In the genomic region with DNA sequence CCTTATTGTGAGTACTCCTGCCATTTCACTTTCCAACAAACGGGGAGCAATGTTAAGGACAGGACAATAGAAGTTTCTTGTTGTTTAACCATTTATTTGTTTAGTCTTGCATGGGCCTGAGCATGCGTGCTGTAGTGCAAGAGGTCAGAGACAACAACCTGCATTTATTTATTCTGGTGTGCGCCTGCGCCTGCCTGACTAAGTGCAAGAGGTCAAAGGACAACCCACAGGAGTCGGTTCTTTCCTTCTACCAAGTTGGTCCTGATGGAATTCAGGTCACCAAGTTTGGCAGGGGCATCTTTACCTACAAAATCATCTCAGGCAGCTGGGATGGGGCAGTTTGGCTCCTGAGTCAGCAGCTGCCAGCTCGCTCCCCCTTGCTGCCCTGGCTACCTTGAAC, we compare ENCODE assay signal across 15 mouse cellular contexts.
"Had no signal": no experiment of that assay in that cellular context is flagged by ENCODE, and none has a peak within 500 bp of the region (broad histone marks: within the 10 kb centered on the region; RNA-seq: fewer than 3 reads in every experiment).

No protein-coding gene starts in this region.

- H3K9ac ChIP-seq: limb, embryonic 12.5 days; limb, embryonic 15.5 days; liver, embryonic 13.5 days had no signal

- DNase-seq: left cerebral cortex, postnatal 4 days; liver, embryonic 13.5 days; lung, adult 2 months; lung, postnatal 14 days; lung, postnatal 4 days; midbrain, embryonic 14.5 days; thymus, adult 18-20 months; thymus, postnatal 36 days had no signal

- H3K27me3 ChIP-seq: limb, embryonic 12.5 days; limb, embryonic 15.5 days; liver, embryonic 13.5 days had no signal

- H3K4me1 ChIP-seq: limb, embryonic 12.5 days; limb, embryonic 15.5 days had no signal

- H3K4me2 ChIP-seq: limb, embryonic 12.5 days; limb, embryonic 15.5 days; liver, embryonic 13.5 days; midbrain, embryonic 11.5 days had no signal

- H3K27ac ChIP-seq: hindbrain, postnatal 0 days; layer of hippocampus, adult 2 months; limb, embryonic 12.5 days; limb, embryonic 15.5 days; liver, embryonic 13.5 days had no signal

- H3K9me3 ChIP-seq: limb, embryonic 15.5 days; liver, embryonic 13.5 days had no signal

- ATAC-seq: hindbrain, postnatal 0 days; inflammation-experienced regulatory T-cells, adult 6 months; intestine, embryonic 16.5 days had no signal

- H3K4me3 ChIP-seq: layer of hippocampus, adult 2 months; limb, embryonic 12.5 days; limb, embryonic 15.5 days; liver, embryonic 13.5 days had no signal
